Mouse (Mus musculus) c-Kit-positive CD71-negative TER-119-negative erythroid progenitor cells, embryonic 14.5 days (primary cell): ENCODE results near the gene Comp.

Experiments
- DNase-seq: peaks from one replicate; pipeline ENCODE4 v3.0.0-alpha.2; 2013; ENCODE audit warnings: low read depth

Gene Comp

GRCm38 (mm10) chr8:70373397-70374317 is at the start of gene Comp:
Comp (plus strand) TSS chr8:70373558.
- no peak for DNase-seq

- no peak for DNase-seq
These were observed 49.6 kb upstream of the Comp start for GRCm38 (mm10) chr8:70323716-70324115.

GRCm38 (mm10) chr8:70327512-70327911 is 45.8 kb upstream of the Comp start:
- DNase-seq = no peak

- DNase-seq = no peak
These were observed 44.1 kb upstream of the Comp start, which contains the start of gene Gdf1 for GRCm38 (mm10) chr8:70329124-70329834. Gdf1 (plus strand) TSS chr8:70329817.

GRCm38 (mm10) chr8:70329835-70330740 is 43.3 kb upstream of the Comp start:
- DNase-seq = no peak

- DNase-seq = no peak
These were observed 42.5 kb upstream of the Comp start for GRCm38 (mm10) chr8:70330741-70331364.

GRCm38 (mm10) chr8:70331526-70331925 is 41.8 kb upstream of the Comp start:
- DNase-seq = no peak

GRCm38 (mm10) chr8:70332070-70332877 is 41.1 kb upstream of the Comp start:
- DNase-seq = no peak

- DNase-seq = no peak
These were observed 40.5 kb upstream of the Comp start for GRCm38 (mm10) chr8:70332878-70333202.

- DNase-seq = no peak
These were observed 34.4 kb upstream of the Comp start for GRCm38 (mm10) chr8:70338931-70339330.

- no peak for DNase-seq
These were observed 32.7 kb upstream of the Comp start for GRCm38 (mm10) chr8:70340659-70341058.

GRCm38 (mm10) chr8:70342007-70342406 is 31.4 kb upstream of the Comp start:
- DNase-seq = no peak

GRCm38 (mm10) chr8:70343076-70343475 is 30.3 kb upstream of the Comp start:
- DNase-seq = no peak

GRCm38 (mm10) chr8:70343696-70344095 is 29.7 kb upstream of the Comp start:
- DNase-seq = no peak

GRCm38 (mm10) chr8:70344279-70344678 is 29.1 kb upstream of the Comp start:
- DNase-seq = no peak

GRCm38 (mm10) chr8:70347443-70347842 is 25.9 kb upstream of the Comp start:
- no peak for DNase-seq

GRCm38 (mm10) chr8:70347860-70348420 is 25.4 kb upstream of the Comp start:
- no peak for DNase-seq

GRCm38 (mm10) chr8:70351035-70351999 is 22.0 kb upstream of the Comp start:
- no peak for DNase-seq

- no peak for DNase-seq
These were observed 21.4 kb upstream of the Comp start for GRCm38 (mm10) chr8:70352000-70352384.
